Mouse (Mus musculus): ENCODE measurements around the gene Ankrd36. TPM values are rescaled to one million over a fixed set of nuclear protein-coding genes. Genes with fewer than 3 reads are reported as not detected.

The Ankrd36 gene
- polyA plus RNA-seq, 1 experiment from 2014 or later = not detected

Other genes with a start within 250 kb of the Ankrd36 start
- 11.7 and 12.9 TPM in 2 replicates for gene Znrf3, start 124.8 kb upstream of the Ankrd36 start, polyA plus RNA-seq (2014; fragmentation: Nextera tagmentation; extraction: Ambion mirVana)
- gene Xbp1, start 49.0 kb upstream of the Ankrd36 start, polyA plus RNA-seq (2014; fragmentation: Nextera tagmentation; extraction: Ambion mirVana) = 117 and 119 TPM in 2 replicates
- 27.9 and 29.9 TPM in 2 replicates for gene Ccdc117, start 27.5 kb upstream of the Ankrd36 start, polyA plus RNA-seq (2014; fragmentation: Nextera tagmentation; extraction: Ambion mirVana)
- gene Mrps24, start 146.0 kb downstream of the Ankrd36 start, polyA plus RNA-seq (2014; fragmentation: Nextera tagmentation; extraction: Ambion mirVana) = 166 TPM in 2 replicates
- gene Urgcp, start 192.7 kb downstream of the Ankrd36 start, polyA plus RNA-seq (2014; fragmentation: Nextera tagmentation; extraction: Ambion mirVana) = 19.1 and 20.1 TPM in 2 replicates
- 152 and 157 TPM in 2 replicates for gene Dbnl, start 218.8 kb downstream of the Ankrd36 start, polyA plus RNA-seq (2014; fragmentation: Nextera tagmentation; extraction: Ambion mirVana)
- gene Pgam2, start 234.0 kb downstream of the Ankrd36 start, polyA plus RNA-seq (2014; fragmentation: Nextera tagmentation; extraction: Ambion mirVana) = 5.3 and 6.5 TPM in 2 replicates